Mouse (Mus musculus) gastrocnemius, adult 18-20 months (tissue): ENCODE measurements around the gene Ntpcr. TPM values are rescaled to one million over a fixed set of nuclear protein-coding genes. Genes with fewer than 3 reads are reported as not detected.

Source experiments
- DNase-seq: peaks from one replicate; pipeline ENCODE4 v3.0.0; 2021; ENCODE audit warnings: low spot score
- total RNA-seq, 2 experiments: library from RNA; stranded (reverse); gene quantifications; 2 replicates each; pipeline ENCODE4 v1.2.3; 2021

Ntpcr gene
- total RNA-seq, 2 experiments from 2014 or later: 9.9 to 10.2 TPM

GRCm38 (mm10) chr8:125725037-125725820 lies 4.5 kb upstream of the Ntpcr start:
- no peak for DNase-seq

DNA sequence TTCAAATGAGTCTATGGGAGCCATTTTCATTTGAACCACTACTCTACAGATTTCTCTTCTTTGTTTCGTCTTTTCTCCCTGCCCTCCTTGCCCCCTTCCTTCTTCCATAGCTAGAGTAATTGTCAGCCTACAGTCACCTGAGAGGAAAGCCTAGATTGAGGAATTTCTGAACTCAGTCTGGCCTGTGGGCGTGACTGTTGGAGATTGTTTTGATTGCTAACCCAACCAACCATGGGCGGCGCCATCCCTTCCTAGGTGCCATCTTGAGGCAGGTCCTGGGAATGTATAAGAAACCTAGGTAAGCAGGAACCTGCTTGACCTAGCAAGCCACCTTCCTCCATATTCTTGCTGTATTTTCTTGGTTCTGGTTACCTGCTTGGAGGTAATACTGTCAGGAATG lies 3.6 kb upstream of the Ntpcr start:
- DNase-seq: no peak

DNA sequence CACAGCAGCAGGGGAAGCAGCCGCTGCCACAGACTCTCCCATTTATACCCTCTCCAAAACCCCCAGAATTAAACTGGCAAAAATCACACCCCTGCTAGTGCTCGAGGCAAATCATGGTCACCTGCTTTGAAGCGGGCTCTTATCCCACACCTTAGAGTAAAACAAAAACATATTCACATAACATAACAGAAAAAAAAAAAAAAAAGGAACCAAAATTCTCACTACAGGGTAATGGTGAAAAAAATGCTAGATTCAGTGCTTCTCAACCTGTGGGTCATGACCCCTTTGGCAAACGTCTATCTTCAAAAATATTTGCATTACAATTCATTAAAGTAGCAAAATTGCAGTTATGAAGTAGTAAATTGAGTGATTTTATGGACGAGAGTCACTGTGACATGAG lies 2.8 kb upstream of the Ntpcr start:
- DNase-seq: no peak

DNA sequence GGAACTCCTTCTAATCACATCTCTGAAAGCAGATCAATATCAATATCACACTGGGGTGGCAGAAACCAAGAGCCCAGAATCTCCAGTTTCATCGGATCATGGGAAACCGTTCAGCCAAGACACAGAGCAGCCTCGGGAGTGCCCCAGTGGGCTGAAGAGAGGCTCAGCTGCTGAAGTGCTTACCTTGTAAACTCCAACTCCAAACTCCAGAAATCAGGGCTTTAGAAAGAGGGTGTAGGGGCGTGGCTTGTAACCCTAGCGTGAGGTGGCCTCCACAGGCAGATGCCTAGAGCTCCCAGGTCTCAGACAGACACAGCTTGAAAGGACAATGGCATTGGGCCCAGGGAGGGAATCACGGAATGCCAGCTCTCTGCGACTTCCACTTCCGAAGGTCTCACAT lies 2.0 kb upstream of the Ntpcr start:
- DNase-seq: no peak

GRCm38 (mm10) chr8:125733964-125734956 lies 4.5 kb downstream of the Ntpcr start:
- DNase-seq: peak; percentile 87

DNA sequence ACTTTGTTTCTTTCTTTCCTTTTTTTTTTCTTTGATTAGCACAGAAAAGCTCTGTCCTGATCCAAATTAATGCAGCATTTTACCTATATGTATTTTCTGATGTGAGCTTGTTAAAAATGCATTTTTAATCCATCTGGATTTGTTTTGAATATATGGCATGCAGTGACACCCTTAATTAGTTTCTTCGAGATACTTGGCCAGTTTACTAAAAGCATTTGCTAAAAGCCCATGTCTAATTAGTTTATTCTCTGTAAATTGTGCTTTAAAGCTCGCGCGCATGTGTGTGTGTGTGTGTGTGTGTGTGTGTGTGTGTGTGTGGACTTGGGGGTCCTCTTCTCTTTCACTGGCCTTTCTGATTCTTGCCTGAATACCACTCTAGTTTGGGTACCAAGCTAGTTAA lies 9.2 kb downstream of the Ntpcr start:
- DNase-seq: no peak

GRCm38 (mm10) chr8:125740655-125741054 lies 10.9 kb downstream of the Ntpcr start:
- DNase-seq: no peak

- no peak for DNase-seq
Measured at GRCm38 (mm10) chr8:125741377-125741776, 11.6 kb downstream of the Ntpcr start.

- DNase-seq: no peak
Measured at GRCm38 (mm10) chr8:125741855-125742254, 12.1 kb downstream of the Ntpcr start.

GRCm38 (mm10) chr8:125742406-125742805 lies 12.6 kb downstream of the Ntpcr start:
- DNase-seq: no peak

GRCm38 (mm10) chr8:125744914-125745576 lies 15.3 kb downstream of the Ntpcr start:
- DNase-seq: no peak

GRCm38 (mm10) chr8:125747390-125747789 lies 17.6 kb downstream of the Ntpcr start:
- DNase-seq: no peak

- no peak for DNase-seq
Measured at GRCm38 (mm10) chr8:125750846-125751245, 21.1 kb downstream of the Ntpcr start.

DNA sequence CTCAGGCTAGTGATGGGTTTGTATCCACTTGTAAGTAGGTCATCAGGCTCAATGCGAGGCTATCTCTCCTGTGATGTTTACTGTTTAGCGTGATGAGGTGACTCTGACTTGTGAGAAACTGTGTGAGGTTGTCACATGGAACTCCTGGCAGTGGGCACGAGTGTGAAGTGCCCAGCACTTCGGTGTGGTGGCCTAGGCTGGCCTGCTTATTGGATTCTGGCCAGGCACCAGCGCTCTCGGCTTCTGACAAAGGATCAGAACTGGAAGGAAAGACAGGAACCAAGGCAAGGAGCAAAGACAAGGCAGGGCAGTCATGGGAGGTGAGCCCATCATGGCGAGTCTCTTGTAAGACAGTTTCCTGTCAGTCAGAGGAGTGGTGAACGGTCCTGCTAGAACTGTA lies 26.1 kb downstream of the Ntpcr start:
- no peak for DNase-seq

GRCm38 (mm10) chr8:125756391-125757105 lies 26.8 kb downstream of the Ntpcr start:
- no peak for DNase-seq

DNA sequence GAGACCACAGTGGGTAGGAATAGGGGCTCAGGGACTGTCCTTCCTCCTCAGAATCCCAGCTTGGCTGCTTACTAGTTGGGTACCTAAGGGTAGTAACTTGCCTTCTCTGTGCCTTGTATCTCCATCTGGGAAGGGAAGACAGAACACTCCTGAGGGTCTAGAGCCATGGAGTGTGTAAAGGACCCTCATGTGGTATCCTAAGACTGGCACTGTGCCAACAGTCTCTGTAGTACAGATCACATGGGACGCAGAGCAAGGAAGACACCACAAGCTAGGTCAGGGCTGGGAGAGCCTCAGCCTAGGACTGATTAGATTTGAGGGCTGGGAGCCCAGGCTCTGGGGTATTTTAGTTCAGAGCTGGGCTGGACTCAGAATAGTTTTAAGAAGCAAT lies 27.3 kb downstream of the Ntpcr start:
- no peak for DNase-seq

DNA sequence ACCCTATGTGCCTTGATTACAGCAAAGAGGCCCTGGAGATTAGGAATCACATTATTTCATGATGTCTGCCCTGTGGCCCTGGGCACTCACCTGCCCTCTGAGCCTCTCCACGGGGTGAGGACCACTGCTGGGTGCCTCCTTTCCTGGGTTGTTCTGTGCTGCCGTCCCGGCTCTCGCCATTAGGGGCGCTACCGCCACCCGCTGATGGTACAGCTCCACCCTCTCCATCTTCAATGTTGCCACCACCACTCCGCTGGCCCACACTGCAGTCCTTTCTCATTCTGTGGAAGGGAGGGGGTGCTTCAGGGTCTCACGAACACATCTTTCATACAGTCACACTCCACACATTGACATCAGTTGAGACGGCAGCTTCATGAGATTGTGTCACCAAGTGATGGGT lies 29.3 kb downstream of the Ntpcr start:
- DNase-seq: no peak

- DNase-seq: no peak
Measured at GRCm38 (mm10) chr8:125763066-125763786, 33.5 kb downstream of the Ntpcr start.

GRCm38 (mm10) chr8:125768079-125768478 lies 38.3 kb downstream of the Ntpcr start:
- DNase-seq: no peak

- no peak for DNase-seq
Measured at GRCm38 (mm10) chr8:125772300-125772699, 42.5 kb downstream of the Ntpcr start.
